Mouse (Mus musculus): ENCODE results near the gene Nfasc. TPM values are rescaled to one million over a fixed set of nuclear protein-coding genes. Genes with fewer than 3 reads are reported as not detected.

Nfasc gene
- total RNA-seq, 2 experiments from 2014 or later, result not detected

- ATAC-seq (replicated peaks; ENCODE audit: low FRiP score, poor library complexity, severe bottlenecking), result no peak
These were observed 220.8 kb downstream of the Nfasc start for GRCm38 (mm10) chr1:132520764-132521163.

DNA sequence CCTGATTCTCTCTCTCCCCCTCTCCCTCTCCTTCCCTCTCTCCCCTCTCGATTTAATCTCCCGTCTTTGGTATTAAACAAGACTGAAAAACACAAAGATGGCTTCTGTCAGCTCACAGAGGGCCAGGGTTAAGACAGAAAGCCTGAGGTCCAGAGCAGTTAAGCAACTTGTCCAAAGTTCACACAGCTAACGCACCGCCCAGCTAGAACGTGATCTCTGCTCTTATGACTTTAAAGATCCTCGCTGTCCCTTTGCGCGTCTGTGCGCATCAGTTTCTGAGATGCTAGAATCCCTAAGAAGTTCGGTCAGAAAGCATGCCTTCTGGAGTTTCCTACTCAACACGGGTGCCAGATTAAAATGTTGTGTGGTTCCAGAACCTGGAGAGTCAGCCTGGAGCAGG is 221.9 kb downstream of the Nfasc start:
- no peak for ATAC-seq (replicated peaks; ENCODE audit: low FRiP score, poor library complexity, severe bottlenecking)

GRCm38 (mm10) chr1:132518621-132519020 is 223.0 kb downstream of the Nfasc start:
- no peak for ATAC-seq (replicated peaks; ENCODE audit: low FRiP score, poor library complexity, severe bottlenecking)

GRCm38 (mm10) chr1:132516776-132517175 is 224.8 kb downstream of the Nfasc start:
- ATAC-seq (replicated peaks; ENCODE audit: low FRiP score, poor library complexity, severe bottlenecking), result no peak

DNA sequence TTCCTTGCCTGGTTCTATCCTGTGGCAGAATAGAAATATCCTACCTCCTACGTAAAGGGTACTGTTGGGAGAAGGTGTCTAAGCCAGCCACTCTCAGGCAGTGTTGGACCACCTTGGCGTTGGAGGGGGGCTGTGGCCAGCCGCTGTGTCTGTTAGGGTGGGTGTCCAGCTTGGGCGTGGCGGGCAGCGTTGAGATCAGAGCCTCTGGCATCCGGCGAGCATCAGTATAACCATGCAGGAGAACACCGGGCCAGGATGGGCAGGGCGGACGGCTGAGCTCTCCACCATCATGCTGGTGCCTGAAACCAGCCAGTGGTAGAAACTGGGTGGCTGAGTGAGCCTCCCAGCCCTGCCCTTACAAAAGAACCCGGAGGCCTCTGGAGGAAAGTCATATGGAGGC is 226.3 kb downstream of the Nfasc start:
- no peak for ATAC-seq (replicated peaks; ENCODE audit: low FRiP score, poor library complexity, severe bottlenecking)

Other genes starting within 250 kb of the Nfasc start
- 2.1 TPM in 1 of 2 replicates, not detected in the other for gene Tmem81, start 235.6 kb downstream of the Nfasc start, total RNA-seq (2015; ENCODE audit: low replicate concordance)
- gene Tmem81, start 235.6 kb downstream of the Nfasc start, total RNA-seq (2017; ENCODE audit: low replicate concordance), result 0.56 and 1.3 TPM in 2 replicates
- gene Cntn2, start 198.5 kb downstream of the Nfasc start, total RNA-seq (2015; ENCODE audit: low replicate concordance), result not detected in 2 replicates
- gene Cntn2, start 198.5 kb downstream of the Nfasc start, total RNA-seq (2017; ENCODE audit: low replicate concordance), result not detected in 2 replicates
- gene Lrrn2, start 138.5 kb upstream of the Nfasc start, total RNA-seq (2015; ENCODE audit: low replicate concordance), result not detected in 2 replicates
- not detected in 2 replicates for gene Lrrn2, start 138.5 kb upstream of the Nfasc start, total RNA-seq (2017; ENCODE audit: low replicate concordance)

All from erythroblast, adult 5-6 weeks (primary cell).